Mouse (Mus musculus) gastrocnemius, adult 18-20 months (tissue): ENCODE measurements around the gene Tctex1d4. TPM values are rescaled to one million over a fixed set of nuclear protein-coding genes. Genes with fewer than 3 reads are reported as not detected.

Source experiments
- DNase-seq: peaks from one replicate; pipeline ENCODE4 v3.0.0; 2021; ENCODE audit warnings: low spot score
- total RNA-seq, 2 experiments: library from RNA; stranded (reverse); gene quantifications; 2 replicates each; pipeline ENCODE4 v1.2.3; 2021

The Tctex1d4 gene
- total RNA-seq, 2 experiments from 2014 or later, result not detected

DNA sequence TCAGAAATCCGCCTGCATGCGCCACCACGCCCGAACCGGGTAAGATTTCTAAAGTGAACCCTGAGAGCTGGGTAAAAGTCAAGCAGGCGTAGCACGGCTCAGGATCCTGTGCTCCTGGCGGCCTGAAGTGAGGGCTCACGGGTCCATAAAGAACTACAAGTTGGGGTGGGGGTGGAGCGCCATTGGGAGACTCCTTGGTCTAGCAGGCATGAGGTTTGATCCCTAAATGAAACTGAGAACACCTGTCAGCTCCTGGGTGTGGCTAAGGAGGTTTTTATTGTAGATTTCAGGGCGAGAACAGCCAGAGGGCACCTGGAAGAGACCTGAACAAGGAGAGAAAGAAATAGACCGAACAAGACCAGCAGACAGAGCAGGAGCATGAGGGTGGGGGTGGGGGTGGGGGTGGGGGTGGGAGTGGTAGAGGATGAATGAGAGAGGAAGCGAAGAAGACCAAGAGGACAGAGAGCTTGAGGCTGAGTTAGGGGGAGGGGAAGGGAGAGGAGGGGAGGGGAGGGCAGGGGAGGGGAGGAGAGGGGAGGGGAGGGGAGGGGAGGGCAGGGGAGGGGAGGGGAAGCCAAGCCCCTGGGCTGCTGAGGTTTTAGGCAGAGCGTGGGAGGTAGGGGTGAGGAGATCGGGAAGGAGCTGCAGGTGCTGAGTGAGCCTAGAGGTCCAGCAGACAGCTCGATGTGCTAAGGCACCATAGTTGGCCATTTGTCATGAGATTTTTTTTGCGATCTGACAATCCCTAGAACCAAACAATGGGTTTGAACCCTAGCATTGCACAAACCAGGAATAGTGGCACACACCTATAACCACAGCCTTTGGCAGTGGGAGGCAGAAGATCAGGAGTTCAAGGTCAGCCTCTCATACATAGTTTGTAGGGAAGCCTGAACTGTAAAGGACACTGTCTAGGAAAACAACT lies 12.0 kb downstream of the Tctex1d4 start:
- DNase-seq, result no peak

GRCm38 (mm10) chr4:117139217-117139612 lies 12.6 kb downstream of the Tctex1d4 start:
- no peak for DNase-seq

DNA sequence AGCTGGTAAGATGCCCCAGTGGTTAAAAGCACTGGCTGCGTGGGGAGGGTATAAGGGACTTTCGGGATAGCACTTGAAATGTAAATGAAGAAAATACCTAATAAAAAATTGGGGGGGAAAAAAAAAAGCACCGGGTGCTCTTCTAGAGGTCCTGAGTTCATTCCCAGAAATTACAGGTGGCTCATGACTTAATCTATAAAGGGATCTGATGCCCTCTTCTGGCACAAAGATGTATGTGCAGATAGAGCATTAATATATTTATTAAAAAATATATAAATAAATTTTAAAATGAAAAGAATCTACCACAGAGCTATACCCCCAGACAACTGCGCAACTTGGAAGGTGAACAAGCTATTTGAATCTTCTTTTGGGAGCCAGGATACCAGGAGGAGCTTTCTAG lies 14.0 kb downstream of the Tctex1d4 start:
- no peak for DNase-seq

GRCm38 (mm10) chr4:117143023-117143422 lies 16.4 kb downstream of the Tctex1d4 start:
- DNase-seq, result no peak

- peak; percentile 0 for DNase-seq
These were observed 18.7 kb downstream of the Tctex1d4 start for GRCm38 (mm10) chr4:117145248-117145647.

- peak; percentile 90 for DNase-seq
These were observed 19.6 kb downstream of the Tctex1d4 start for GRCm38 (mm10) chr4:117146176-117146575.

DNA sequence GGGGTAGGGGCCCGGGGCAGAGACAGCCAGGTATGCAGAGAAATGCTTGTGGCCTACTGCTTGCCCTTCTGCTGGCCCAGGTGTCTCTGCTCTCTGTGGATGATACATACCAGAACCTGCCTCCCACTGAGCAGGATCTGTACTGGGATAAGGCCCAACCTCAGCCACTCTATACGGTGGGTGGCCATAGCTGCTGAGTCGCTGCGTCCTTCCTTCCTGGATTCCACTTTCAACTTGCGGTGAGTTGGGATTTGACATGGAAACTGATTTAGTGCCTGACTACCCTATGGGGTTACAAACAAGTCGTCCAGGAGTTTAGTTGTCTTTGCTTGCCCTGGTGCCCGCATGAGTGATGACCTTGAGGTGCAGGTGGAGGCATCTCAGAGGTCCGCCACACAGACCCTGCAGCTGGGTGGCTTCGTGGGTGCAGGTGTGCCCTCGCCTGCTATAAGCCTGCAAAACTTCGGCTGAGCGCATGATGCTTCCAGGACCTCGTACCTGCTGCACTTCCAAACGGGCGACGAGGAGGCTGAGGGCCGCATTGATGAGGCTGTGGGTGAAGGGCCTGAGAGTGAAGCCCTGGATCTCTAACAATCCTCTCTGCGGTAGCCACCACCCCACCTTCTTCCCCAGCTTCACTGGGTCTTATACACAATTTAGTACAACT lies 21.6 kb downstream of the Tctex1d4 start:
- peak; percentile 0 for DNase-seq

- DNase-seq, result no peak
These were observed 22.2 kb downstream of the Tctex1d4 start for GRCm38 (mm10) chr4:117148815-117149214.

DNA sequence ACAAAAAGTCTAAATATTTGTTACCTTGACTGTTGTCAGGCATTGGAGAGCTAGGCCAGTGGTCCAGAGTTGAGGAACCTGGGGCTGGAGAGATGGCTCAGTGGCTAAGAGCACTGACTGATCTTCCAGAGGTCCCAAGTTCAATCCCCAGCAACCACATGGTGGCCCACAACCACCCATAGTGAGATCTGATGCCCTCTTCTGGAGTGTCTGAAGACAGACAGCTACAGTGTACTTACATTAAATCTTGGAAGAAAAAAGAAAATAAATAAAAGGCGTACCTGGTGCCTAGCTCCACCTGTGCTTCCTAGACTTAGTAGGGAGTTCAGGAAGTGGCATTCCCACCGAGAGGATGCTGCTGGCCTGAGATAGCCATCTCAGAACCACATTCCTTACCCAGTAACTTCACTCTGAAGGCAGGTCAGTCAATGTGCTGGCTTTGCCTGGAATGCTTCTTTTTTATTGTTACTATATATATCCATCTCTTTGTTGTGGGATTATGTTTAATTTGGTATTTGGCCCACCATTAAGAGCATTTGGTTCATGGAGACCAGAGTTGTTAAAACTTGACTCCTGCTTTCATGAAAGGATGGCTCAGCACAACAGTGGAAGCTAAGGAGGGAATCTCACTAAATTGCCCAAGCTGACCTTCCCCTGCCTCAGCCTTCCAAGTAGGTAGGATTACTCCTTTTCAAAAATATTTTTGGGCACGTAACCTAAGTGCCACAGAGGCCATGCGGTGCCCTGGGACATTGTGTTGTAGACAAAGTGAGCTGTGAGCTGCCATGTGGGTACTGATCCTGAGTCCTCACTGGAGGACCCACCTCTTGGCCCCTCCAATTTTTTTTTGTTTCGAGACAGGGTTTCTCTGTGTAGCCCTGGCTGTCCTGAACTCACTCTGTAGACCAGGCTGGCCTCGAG lies 23.0 kb downstream of the Tctex1d4 start:
- DNase-seq, result no peak

- DNase-seq, result no peak
These were observed 23.7 kb downstream of the Tctex1d4 start for GRCm38 (mm10) chr4:117150212-117150733.

- no peak for DNase-seq
These were observed 24.8 kb downstream of the Tctex1d4 start for GRCm38 (mm10) chr4:117151416-117151815.

GRCm38 (mm10) chr4:117152714-117153113 lies 26.1 kb downstream of the Tctex1d4 start:
- no peak for DNase-seq

DNA sequence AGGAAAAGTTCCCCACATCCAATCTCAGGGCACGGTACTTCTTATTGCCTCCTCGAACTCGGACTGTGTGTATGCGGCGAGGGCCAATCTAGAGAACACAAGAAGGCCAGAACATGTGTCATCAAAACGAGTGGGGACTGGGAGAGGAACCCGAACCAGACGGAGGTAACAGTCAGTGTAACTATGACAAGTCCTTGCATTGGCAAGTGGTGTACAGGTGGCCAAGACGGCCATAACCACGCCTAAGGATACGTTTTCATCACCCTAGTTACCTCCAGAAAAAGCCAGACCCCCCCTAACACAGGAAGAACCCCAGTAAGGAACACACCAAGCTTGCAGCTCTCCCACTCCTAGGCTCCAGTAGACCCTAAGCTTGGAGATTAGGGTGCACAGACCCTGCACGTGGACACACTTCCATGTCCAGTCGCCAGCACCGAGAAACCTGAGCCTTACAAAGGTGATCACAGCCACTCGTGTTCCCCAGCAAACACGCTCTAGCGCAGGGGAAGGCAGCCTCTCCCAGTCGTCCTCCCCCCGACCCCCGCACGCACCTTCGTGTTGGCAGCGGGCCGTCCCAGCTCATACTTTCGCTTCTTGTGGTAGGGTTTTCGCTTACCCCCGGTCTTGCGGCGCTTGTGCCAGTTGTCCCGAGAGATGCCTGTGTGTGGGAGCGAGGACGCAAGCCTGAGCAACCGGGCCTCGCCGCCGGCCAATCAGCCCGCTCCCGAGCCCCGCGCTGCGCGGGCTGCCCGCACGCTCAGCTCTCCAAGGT lies 28.6 kb downstream of the Tctex1d4 start:
- no peak for DNase-seq

DNA sequence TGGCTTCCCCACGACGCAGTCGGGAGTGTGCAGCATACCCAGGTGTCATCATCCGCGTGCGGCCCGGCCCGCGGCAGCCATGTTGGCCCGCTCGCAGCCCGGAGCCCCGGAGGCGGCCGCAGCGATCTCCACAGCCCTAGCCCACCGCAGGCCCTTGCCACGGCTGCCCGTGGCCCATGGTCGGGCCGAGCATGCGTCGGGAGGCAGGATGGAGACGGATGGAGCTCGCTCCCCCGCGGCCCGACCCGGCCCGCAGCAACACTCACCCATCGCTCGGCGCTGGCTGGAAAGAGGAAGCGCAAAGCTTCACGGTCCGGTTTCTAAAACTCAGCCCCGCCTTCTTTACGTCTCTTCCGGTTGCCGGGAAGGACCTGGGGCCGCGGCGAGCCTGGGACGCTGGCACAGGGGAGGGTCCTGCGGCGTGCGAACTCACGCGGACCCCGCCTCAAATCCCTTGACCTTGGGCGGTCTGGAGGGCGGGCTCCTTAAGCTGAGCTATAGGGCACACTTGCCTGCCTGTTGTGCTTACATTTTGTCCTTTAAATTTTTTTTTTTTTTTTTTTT lies 29.3 kb downstream of the Tctex1d4 start, which contains the start of gene Rps8:
Gene Rps8 (minus strand): TSS at position 452 of the 564 bp plus-strand sequence.
- peak; percentile 87 for DNase-seq

DNA sequence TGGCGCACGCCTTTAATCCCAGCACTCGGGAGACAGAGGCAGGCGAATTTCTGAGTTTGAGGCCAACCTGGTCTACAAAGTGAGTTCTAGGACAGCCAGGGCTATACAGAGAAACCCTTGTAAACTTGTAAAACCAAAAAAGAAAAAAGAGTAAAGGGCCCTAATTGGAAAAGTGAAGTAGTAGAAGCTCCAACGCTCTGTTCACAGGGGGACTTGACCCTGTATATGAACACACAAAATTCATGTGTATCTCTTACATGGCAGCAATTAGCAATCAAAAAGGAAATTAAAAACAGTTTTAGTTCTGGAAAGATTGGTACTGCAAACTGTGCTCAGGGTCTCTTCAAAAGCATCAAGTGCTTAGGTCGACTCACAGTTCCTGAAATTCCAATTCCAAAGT lies 29.8 kb downstream of the Tctex1d4 start:
- DNase-seq, result no peak

DNA sequence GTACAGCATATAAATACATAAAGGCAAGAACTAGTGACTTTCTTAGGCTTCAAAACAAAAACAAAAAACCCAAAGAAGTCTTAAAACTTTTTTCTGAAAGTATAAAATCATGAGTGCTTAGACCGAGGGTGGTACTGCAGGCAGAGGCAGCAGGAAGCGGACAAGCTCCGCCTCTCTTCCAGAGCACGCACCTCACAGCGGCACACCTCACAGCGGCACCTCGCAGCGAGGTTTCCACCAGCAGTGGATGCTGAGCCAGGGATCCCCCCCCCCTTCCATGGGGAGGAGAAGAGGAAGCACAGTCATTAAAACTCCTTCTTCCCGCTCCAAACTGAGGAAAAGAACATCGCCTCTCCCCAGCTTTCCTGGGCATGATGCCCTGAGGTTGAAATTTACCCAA lies 33.1 kb downstream of the Tctex1d4 start:
- no peak for DNase-seq

DNA sequence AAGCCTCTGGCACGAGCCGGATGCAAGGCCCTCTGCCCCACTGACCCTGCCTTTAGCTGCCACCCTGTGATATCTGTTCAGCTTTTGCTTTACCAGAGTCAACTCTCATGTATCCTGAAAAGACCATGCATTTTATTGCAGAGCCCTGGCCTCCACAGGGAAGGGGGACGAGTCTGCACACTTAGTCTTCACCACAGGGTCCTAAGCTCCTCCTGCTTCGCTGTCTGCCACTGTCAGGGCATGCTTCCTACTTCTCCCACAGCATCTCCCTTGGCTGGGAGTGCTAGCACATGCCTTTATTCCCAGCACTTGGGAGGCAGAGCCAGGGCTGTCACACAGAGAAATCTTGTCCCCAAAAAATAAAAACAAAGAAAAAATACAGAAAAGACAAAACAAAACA lies 34.6 kb downstream of the Tctex1d4 start:
- DNase-seq, result no peak

GRCm38 (mm10) chr4:117169936-117170335 lies 43.3 kb downstream of the Tctex1d4 start:
- DNase-seq, result no peak
